Mouse (Mus musculus): ENCODE data around the gene Ift80.
"Not testable (repeated sequence)": the region's sequence is repeated elsewhere in the genome, so short reads cannot be mapped to it uniquely, and the experiment has no call there.

Ift80 gene

DNA sequence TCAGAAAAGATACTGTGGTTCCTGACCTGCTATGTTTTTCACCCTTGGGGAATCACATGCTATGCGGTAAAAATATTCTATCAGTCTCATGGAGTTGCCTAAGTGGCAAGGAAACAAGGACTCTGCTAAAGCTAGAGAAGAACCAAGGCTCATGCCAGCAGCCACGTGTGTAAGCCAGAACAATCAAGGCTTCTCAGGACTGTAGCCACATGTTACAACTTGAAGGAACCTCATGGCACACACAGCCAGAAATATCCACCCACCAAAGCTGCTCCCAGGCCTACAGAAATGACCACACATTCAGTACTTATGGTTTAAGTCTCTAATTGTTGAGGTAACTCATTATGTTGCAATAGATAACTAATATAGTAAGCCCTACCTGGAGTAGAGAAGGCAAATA, 17.8 kb downstream of the Ift80 start:
- DNase-seq (ENCODE audit: low spot score in 2 of 2): no peak

DNA sequence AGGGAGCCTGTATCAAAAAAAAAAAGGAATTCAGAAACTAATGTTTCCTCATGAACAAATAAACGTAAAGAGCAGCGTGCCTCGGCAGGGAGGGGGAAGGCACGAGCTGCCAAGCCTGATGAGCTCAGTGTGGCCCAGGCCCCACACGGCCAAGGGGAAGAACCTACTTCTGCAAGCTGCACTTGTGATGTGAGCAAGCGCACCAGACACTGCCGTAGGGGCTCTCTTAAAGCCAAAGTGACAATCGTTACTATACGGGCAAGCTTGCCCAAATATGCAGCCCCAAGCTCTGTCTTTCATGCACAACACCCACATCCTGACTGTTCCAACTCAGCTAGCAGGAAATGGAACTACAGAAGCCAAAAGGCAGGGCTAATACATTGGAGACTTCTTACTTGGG, 23.5 kb downstream of the Ift80 start:
- DNase-seq (ENCODE audit: low spot score in 2 of 2): no peak

DNA sequence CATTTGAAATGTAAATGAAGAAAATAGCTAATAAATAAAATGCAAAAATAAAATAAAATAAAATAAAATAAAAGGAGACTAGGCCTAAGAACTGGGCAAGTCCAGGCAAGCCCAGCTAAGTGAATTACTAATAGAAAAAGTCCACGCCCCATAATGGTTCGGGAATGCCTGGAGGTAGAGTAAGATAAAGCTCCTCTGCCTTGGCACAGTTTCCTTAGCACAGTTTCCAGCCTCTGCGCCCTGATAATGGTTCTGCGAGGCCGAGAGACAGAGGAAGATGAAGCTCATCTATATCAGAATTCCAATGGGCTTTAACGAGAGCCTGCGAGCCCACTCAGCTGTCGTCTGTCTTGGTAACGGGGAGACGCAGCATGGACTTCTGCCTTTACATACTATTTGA, 25.2 kb downstream of the Ift80 start:
- no peak for DNase-seq (ENCODE audit: low spot score in 2 of 2)

DNA sequence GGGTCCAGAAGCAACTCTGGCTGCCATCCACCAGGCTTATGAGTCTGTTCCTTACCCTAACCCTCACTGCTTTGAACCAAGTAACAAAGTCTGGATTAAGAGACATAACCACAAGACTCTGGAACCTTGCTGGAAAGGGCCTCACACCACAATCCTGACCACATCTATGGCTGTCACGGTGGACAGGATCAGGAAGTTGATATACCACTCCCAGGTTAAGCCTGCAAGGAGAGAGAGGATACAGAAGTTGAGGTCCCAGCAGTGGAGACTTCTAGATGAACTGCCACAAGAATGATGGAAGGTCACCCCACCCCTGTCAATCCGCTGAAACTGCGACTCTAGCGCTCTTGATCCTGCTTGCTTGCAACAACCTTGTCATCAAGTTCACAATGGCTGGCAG, 26.7 kb downstream of the Ift80 start:
- no peak for DNase-seq (ENCODE audit: low spot score in 2 of 2)

DNA sequence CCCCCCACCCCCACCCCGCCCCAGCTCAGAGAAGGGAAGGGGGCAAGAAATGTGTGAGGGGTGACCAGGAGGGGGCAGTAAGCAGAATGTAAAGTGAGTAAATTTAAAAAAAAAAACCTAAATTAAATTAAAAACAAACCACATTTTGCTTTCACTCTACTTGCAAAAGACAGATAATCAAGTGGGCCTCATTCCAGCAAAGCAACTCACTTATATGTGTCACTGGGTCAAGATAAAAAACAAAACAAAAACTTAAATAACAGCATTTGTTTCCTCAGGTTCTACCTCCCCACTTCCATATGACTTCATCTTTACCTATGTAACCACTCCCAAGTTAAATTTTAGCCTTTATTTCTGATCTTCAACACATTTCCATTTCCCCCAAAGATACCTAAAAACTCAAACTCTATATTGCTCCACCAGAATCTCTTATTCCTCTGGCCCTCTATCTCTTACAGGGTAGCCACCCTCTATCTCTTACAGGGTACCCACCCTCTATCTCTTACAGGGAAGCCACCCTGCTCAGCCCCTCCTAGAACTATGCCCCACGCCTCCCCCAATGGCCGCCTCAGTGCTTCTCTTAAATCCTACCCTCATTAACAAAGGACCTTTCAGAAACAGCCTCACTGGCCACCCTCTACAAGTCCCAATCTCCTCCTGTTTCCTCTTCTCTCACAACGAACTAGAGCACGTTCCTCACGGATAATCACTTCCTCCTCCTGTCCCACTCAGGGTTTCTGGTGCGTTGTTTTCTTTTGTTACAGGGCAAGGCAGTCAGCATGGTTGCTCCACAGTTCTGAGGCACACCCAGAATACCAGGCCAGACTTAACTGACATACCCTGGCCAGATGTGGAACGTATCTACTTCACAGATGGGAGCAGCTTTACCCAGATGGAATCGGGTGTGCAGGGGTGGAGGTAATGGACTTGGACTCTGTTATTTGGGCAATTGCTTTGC, 28.6 kb downstream of the Ift80 start:
- DNase-seq (ENCODE audit: low spot score in 2 of 2): no peak

DNA sequence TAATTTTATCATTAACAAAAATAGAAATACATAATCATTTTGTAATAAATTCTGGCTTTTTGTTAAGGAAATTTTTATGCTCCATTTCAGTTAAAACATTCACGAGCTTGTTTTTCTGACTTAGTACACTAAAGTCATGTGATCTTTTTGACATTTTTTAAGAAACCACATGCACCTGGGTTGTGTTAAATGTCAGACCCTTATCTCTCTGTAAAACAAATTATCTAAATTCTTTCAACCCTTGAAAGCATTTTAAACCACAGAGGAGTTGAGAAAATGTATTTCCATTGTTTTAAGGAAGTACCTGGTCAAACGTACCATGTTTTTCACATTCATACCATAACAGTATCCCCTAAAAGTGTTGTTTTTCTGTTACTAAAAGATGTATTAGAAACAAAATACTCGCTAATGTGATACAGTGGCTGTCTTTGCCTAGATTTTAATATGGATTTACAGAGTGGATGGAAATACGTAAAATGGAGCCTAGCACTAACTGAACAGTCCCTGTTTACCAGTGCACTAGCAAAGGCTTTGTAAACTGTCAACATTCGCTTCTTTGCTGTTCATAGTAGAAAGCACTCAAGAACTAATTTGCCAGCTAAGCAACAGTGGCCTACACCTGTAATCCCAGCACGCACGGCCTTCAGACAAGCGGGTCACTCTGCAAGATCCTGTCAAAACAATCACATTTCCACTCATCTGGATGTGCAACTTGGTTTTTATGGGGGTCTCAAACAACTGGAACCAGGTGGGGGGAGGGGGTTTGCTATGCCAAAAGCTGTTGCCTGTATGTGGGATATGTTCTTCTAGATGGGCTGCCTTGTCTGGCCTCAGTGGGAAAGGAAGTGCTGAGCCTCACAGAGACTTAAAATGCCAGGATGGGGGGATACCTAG, 29.5 kb downstream of the Ift80 start:
- DNase-seq (ENCODE audit: low spot score in 2 of 2): no peak

DNA sequence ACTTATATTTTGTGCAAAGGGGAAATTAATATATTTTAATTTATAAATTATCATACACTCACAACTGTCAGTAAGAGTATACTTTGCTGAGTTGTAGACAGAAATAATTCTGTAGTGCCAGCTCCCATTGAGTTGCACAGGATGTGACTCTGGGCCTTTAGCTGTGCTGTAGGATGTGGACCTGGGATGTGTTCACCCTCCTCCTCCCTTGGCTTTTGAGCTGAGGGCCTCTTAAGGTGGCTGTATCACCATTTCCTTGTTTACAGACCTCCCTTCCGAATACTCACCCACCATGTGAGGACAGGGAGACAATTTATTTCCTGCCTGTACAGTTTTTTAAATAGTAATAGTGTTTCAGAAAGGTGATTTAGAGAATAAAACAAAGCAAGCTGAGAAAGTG, 30.8 kb downstream of the Ift80 start:
- DNase-seq (ENCODE audit: low spot score in 2 of 2): no peak

DNA sequence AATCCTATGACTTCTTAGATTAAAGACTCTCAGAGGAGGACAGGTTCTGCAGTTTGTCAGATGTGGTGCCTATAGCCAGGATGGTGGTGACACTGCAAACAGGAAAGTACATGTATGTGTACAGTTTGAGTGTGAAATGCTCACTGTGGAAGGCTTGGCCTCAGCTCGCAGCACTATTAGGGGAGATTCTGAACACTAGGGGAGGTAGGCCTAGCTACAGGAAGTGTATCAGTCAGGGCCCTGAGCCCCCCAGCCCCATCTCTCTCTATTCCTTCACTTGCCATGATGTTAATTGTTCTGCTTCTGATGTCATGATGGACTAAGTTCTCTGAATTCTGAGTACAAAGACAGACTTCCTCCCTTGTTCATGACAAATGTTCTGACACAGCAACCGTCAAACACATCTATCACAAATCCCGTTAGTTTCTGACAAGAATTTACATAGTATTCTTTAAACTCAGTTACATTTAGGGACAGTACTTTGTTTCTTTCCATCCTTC, 35.2 kb downstream of the Ift80 start:
- DNase-seq (ENCODE audit: low spot score in 2 of 2): no peak

DNA sequence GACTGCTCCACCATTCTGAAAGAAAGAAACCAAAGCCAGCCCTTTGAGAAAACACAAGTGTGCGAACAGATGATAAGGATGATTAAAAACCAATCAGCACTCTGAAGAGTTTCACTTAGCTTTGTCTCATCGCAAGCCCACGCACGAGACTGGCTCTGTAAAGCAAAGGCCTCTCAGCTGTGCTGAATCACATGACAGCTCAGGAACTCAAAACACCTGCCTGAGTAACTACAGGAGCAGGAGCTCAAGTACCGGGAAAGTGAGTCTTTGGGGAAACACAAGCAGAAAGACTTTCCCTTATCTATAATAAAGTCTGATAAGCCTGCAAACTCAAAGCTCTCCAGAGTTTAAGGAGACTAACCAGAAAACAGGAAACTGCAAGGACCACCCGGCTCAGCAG, 37.0 kb downstream of the Ift80 start:
- DNase-seq (ENCODE audit: low spot score in 2 of 2): no peak

DNA sequence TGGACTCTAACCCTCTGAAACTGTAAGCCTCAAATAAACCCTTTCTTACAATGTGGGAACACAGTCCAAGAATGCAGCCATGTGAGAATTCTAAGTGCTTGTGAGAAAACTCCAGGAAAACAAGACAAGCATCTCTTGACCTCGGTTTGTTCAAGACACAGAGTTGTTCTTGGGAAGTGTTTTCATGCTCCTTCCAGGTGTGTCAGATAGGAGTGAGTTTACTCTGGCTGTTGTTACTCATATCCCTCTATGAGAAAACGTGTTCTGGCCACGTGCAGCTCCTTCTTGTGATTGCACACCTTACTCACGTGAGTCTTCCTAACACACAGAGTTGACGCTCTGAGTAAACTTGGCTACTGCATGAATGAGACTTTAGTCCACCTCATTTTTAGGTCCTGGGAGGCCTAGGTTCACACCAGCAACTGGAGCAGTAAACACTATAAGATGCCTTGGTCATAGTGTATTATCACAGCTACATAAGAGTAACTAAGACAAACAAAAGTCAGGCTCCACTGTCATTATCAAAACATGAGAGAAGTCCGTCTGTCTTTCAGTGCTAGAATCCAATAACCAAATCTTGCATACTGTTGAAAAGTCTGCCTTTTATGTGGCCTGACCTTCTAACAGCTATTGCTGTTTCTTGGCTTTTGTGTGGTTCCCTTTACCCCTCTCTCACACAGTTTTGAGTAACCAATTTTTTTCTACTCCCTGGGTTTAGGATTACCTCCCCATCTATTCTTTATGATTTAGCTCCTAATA, 37.7 kb downstream of the Ift80 start:
- no peak for DNase-seq (ENCODE audit: low spot score in 2 of 2)

DNA sequence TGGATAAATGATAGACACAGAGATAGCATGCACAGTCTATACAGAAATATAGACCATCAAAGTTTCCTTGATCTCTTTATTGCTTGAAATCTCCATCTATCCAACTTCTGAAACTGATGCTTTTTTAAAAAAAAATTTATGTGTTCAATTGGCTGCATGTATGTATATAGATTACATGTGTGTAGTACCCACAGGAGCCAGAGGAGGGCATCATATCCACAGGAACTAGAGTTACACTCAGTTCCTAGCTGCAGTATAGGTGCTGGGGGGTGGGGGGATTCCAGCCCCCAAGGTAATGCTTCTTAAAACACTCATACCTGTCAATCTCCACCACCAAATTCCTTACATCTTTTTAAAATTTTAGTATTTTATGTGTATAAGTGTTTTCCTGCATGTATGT, 39.7 kb downstream of the Ift80 start:
- DNase-seq (ENCODE audit: low spot score in 2 of 2): no peak

DNA sequence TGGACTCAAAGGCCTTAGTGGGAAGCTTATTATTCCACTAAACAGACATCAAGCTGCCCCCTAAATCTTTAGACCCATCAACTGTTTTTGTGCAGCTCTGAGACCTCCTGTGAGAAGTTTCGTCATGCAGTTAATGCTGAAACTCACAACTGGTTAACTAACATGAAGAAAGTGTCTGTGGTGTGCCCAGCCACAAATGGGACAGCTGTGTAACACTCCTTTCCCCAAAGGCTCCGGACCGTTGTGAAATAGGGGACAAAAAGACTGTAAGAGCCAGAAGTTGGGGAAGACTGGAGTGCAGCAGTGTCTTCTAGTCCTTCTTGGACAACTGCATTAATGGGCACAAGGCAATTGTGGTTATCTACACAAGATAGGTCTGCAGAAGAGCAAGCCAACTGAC, 47.0 kb downstream of the Ift80 start:
- DNase-seq (ENCODE audit: low spot score in 2 of 2): no peak

DNA sequence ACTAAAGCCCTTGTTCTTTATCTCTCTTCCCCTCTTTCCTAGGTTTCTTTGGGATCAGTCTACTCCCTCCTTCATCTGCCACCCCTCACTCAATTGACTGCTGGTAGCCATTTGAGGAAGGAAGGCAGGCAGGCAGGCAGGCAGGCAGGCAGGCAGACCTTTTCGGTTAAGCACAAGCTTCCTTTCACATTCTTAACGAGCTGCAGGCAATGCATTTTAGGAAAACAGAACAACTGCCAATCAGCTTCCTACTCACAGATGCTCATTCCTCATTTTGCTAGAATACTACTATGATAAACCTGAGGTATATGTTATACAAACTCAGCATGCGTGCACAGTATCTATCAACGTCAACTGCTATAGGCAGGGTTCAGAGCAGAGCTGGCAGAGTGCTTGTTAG, 47.9 kb downstream of the Ift80 start:
- DNase-seq (ENCODE audit: low spot score in 2 of 2): peak in 1 of 2 experiments; percentile 22

DNA sequence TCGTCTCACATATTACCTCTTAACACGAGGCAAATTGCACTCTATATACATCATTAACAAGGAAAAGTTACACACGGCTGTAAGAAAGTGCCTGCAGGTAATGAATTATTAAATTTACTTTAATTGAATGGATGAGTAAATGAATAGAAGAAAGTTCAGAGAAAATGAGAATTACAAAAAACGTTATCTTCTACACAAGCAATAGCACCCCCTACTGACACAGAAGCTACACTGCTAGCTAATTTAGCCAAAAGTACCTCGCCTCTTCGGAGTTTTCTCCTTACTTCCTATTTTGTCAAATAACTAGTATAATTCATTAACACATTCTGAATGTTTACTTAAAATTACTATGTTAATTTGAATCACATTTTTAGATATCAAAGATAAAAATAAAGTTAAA, 49.9 kb downstream of the Ift80 start:
- peak in 1 of 2 experiments; percentile 16 for DNase-seq (ENCODE audit: low spot score in 2 of 2)

DNA sequence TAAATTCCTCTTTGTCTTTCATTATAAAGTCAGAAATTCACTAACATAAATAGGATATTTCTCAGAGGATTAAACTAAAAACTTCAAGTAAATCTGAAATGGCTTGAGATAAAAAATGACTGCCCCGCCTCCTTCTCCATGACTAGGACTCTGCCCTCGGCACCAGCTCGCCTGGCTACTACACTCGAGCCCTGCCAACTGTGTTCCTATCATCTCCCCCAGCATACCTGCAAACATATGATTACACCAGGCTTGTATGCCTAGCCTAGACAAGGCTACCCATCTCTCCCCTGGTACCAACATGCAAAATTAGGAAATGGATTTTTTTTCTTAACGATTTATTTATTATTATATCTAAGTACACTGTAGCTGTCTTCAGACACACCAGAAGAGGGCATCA, 51.7 kb downstream of the Ift80 start:
- no peak for DNase-seq (ENCODE audit: low spot score in 2 of 2)

DNA sequence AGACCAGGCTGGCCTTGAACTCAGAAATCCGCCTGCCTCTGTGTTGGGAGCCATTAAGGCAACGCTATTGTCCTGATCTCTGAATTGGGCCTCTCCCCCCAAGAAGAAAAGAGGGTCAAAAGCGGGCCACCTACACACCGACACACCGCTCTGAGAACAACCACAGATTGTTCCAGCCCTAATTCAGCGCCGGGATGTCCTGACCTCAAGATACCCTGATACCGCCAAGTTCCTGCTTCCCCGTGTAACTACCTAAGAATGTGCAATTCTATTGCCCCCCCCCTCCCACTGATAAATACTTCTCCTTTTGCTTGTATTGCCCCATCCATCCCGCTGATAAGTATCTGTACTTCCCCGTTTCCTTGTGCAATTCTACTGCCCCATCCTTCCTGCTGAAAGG, 52.4 kb downstream of the Ift80 start:
- DNase-seq (ENCODE audit: low spot score in 2 of 2): not testable (repeated sequence)

DNA sequence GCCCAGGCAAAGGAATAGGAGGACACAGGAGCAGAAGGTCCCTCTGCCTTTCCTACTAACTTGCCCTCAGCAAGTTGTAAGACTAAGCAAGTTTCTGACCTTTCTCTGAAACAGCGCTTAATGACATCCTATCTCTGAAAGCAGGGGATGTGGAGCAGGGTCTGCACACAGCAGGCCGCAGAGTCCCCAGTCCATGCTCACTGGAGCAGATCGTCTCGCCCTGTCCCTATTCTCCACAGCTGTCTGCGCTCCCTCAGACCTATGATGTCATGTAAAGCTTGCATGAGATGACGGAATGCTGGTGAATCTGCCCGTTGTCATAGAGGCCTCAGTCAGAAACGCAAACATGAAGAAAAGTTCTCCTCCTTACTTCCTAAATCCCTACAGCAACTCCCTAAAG, 55.0 kb downstream of the Ift80 start:
- DNase-seq (ENCODE audit: low spot score in 2 of 2): no peak

DNA sequence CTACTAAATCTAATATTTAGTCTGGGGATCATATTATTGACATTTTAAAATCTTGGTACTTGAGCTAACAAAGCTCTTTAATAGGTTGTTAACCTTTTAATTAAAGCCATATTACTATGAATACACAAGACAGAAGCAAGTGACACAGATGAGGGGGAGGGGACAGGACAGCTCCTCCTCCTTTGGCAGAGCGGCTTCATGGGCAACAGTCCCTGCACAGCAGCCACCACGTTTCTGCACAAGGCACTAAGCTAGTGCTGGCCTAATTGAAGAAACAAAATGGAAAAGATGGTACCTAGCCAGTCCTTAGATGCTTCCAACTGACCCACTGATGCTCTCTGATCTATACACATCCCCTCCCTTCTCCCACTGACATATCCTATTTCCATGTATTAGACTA, 55.5 kb downstream of the Ift80 start:
- DNase-seq (ENCODE audit: low spot score in 2 of 2): no peak

DNA sequence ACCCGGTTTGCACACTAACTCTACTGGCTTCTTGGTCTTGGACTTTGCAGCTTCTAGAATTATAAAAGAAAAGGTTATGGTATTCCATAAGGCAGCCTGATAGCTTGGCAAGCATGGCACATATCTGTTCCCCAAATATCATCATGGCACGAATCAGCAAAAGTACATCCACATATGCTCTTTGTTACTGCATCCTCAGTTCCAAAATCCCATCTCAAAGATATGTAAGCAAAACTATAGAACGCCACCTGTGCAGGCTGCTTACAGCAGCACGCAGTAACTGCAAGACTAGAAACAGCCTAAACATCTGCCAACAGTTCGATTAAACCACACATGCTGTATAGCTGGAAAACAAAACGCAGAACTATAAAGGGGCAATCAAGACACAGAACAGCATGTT, 62.5 kb downstream of the Ift80 start:
- DNase-seq (ENCODE audit: low spot score in 2 of 2): peak; percentile 14 to 54

DNA sequence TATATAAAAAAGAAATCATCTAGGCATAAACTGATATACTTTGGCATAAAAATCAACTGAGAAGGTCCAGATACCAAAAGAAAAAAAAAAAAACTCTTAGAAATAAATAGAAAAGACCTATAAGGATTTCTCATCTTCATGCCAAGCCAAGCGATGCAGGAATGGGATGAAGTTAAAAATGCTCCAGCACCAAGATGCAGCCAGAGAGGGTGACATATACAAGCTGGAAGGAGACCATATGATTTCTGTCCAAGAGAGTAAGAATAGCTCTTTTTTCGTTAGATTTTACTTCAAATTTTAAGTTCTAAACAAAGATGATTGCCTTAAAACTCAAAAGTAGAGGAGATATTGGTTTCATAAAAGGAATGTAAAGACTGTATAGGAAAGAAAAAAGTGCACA, 64.1 kb downstream of the Ift80 start:
- DNase-seq (ENCODE audit: low spot score in 2 of 2): peak in 1 of 2 experiments; percentile 11

DNA sequence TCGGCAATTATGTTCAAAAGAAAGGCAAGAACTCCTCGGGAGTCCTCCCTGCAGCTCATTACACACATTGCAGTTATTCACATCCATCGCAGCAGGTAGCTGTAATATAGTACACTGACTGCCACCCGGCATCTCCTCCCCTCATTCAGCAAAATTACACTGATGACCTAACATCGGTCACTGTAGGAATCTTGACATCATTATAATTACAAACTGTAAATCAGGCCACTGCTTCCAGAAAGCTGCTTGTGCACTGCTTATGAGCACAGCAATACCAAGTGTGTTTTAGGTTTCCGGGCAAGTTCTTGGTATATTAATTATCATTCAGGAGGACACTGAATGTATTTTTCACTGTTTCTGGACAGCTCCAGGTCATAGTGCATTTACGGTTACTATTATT, 65.1 kb downstream of the Ift80 start:
- DNase-seq (ENCODE audit: low spot score in 2 of 2): no peak

DNA sequence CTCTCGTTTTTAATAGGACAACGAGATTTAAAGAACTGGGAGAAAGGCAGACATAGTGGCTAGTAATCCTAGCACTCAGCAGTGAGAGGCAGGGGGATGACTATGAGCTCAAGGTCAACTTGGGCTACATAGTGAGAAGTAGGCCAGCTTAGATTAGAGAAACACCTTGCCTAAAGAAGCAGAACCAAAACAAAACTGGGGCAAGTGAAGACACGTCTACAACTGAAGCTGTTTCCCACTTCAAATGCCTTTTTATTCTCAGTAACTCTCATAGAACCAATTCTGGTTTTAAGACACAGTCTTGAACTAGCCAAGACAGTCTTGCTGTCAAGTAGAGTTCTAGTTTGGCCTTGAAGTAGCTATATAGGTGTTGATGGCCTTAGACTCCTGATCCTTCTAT, 67.7 kb downstream of the Ift80 start:
- no peak for DNase-seq (ENCODE audit: low spot score in 2 of 2)
